Mouse (Mus musculus) neural tube, embryonic 11.5 days (tissue): ENCODE measurements at regions not wholly inside any gene's neighbourhood (a gene's known extent, or its start where the extent isn't known, plus 50 kb on each side); places are given as distances from the start of the nearest gene placed in this dataset.

Source experiments
- ATAC-seq: fragments of 200-750 bp; cut with Nextera tagmentation; 2 replicates; pipeline ENCODE4 v1.8.0; 2017; ENCODE audit warnings: moderate number of reproducible peaks, mild to moderate bottlenecking, moderate TSS enrichment, moderate library complexity; ENCODE audit not compliant: insufficient read depth, low FRiP score, low TSS enrichment
- DNase-seq: peaks from one replicate; pipeline ENCODE4 v3.0.0-alpha.2; 2015; ENCODE audit warnings: low spot score
- H3K27ac ChIP-seq: fragments of 300-500 bp; sonication (generic); 2 replicates; pipeline ENCODE4 v1.5.1; 2014; ENCODE audit warnings: low read depth, mild to moderate bottlenecking, low read length
- H3K27me3 ChIP-seq: fragments of 300-500 bp; sonication (generic); 2 replicates; pipeline ENCODE4 v1.6.1; 2014; ENCODE audit warnings: mild to moderate bottlenecking, low read length, mixed read lengths; ENCODE audit not compliant: control insufficient read depth, insufficient read depth
- H3K36me3 ChIP-seq: fragments of 300-500 bp; sonication (generic); 2 replicates; pipeline ENCODE4 v1.6.1; 2014; ENCODE audit warnings: mild to moderate bottlenecking, low read length, moderate library complexity, mixed read lengths; ENCODE audit not compliant: control insufficient read depth, insufficient read depth
- H3K4me1 ChIP-seq: fragments of 300-500 bp; sonication (generic); 2 replicates; pipeline ENCODE4 v1.6.1; 2014; ENCODE audit warnings: low read length, mixed read lengths; ENCODE audit not compliant: control insufficient read depth, insufficient read depth
- H3K4me2 ChIP-seq: fragments of 300-500 bp; sonication (generic); 2 replicates; pipeline ENCODE4 v1.6.1; 2014; ENCODE audit warnings: low read depth, mild to moderate bottlenecking, moderate library complexity
- H3K4me3 ChIP-seq: fragments of 300-500 bp; sonication (generic); 2 replicates; pipeline ENCODE4 v1.5.1; 2014; ENCODE audit warnings: low read depth, low read length
- H3K9ac ChIP-seq: fragments of 300-500 bp; sonication (generic); 2 replicates; pipeline ENCODE4 v1.6.1; 2014; ENCODE audit warnings: mild to moderate bottlenecking, low read length
- H3K9me3 ChIP-seq: fragments of 300-500 bp; sonication (generic); 2 replicates; pipeline ENCODE4 v1.6.1; 2016; ENCODE audit warnings: low read length; ENCODE audit not compliant: control insufficient read depth
- WGBS: fragments of 180-500 bp; shearing (Covaris S2); extraction: QIAGEN DNeasy Blood & Tissue Kit; methylation state at CpG from one replicate; pipeline ENCODE4 v1.1.7; 2014; 5-methylcytosine and 5-hydroxymethylcytosine counted together

- Histone ChIP-seq H3K9ac (no peak overlapping the region), H3K4me3 (no peak overlapping the region), H3K27ac (no peak overlapping the region), H3K4me2 (no peak overlapping the region), H3K9me3 (no peaks in the 10 kb centered on the region), H3K27me3 (no peaks in the 10 kb centered on the region), H3K4me1 (no peaks in the 10 kb centered on the region), H3K36me3 (no peaks in the 10 kb centered on the region)
- WGBS = 80% methylated on average over 4 of the region's 4 CpGs
- DNase-seq = no peak
- ATAC-seq = no peak
These were observed 114.0 kb upstream of the Ube2e3 start for GRCm38 (mm10) chr2:78753918-78754317.

- H3K27ac ChIP-seq = no peak overlapping the region
- ATAC-seq = no peak
- WGBS = 86% methylated on average over 6 of the region's 6 CpGs
- no peak overlapping the region for H3K4me2 ChIP-seq
- H3K9ac ChIP-seq = no peak overlapping the region
- no peak for DNase-seq
- H3K4me3 ChIP-seq = no peak overlapping the region
- H3K4me1 ChIP-seq = no peaks in the 10 kb centered on the region
- no peaks in the 10 kb centered on the region for H3K27me3 ChIP-seq
- H3K9me3 ChIP-seq = no peaks in the 10 kb centered on the region
- no peaks in the 10 kb centered on the region for H3K36me3 ChIP-seq
These were observed 137.8 kb upstream of the Ube2e3 start for GRCm38 (mm10) chr2:78730161-78730560.

- no peak overlapping the region for H3K4me3 ChIP-seq
- 92% methylated on average over 7 of the region's 7 CpGs for WGBS
- no peaks in the 10 kb centered on the region for H3K9me3 ChIP-seq
- no peak overlapping the region for H3K9ac ChIP-seq
- ATAC-seq = no peak
- no peak for DNase-seq
- no peaks in the 10 kb centered on the region for H3K36me3 ChIP-seq
- H3K4me1 ChIP-seq = no peaks in the 10 kb centered on the region
- no peak overlapping the region for H3K27ac ChIP-seq
- no peak overlapping the region for H3K4me2 ChIP-seq
- H3K27me3 ChIP-seq = no peaks in the 10 kb centered on the region
These were observed 141.9 kb upstream of the Ube2e3 start for GRCm38 (mm10) chr2:78726060-78726459.

- no peak overlapping the region for H3K4me3 ChIP-seq
- no peak for DNase-seq
- H3K4me1 ChIP-seq = no peaks in the 10 kb centered on the region
- 69% methylated on average over 2 of the region's 2 CpGs for WGBS
- H3K36me3 ChIP-seq = no peaks in the 10 kb centered on the region
- H3K9ac ChIP-seq = no peak overlapping the region
- H3K4me2 ChIP-seq = no peak overlapping the region
- H3K9me3 ChIP-seq = no peaks in the 10 kb centered on the region
- no peak for ATAC-seq
- H3K27ac ChIP-seq = no peak overlapping the region
- H3K27me3 ChIP-seq = no peaks in the 10 kb centered on the region
These were observed 143.5 kb upstream of the Ube2e3 start for GRCm38 (mm10) chr2:78724416-78724815.

GRCm38 (mm10) chr2:78723423-78723822, 144.5 kb upstream of the Ube2e3 start:
- 92% methylated on average over 3 of the region's 3 CpGs for WGBS
- no peak overlapping the region for H3K4me3 ChIP-seq

GRCm38 (mm10) chr2:78722739-78723138, 145.2 kb upstream of the Ube2e3 start:
- H3K9ac ChIP-seq = no peak overlapping the region
- H3K4me3 ChIP-seq = no peak overlapping the region
- no peak for DNase-seq
- no peaks in the 10 kb centered on the region for H3K4me1 ChIP-seq
- ATAC-seq = no peak
- H3K4me2 ChIP-seq = no peak overlapping the region
- H3K27me3 ChIP-seq = no peaks in the 10 kb centered on the region
- no peaks in the 10 kb centered on the region for H3K9me3 ChIP-seq
- no peaks in the 10 kb centered on the region for H3K36me3 ChIP-seq
- 90% methylated on average over 6 of the region's 6 CpGs for WGBS
- no peak overlapping the region for H3K27ac ChIP-seq

More at GRCm38 (mm10) chr2:78723423-78723822, 144.5 kb upstream of the Ube2e3 start:
- no peaks in the 10 kb centered on the region for H3K36me3 ChIP-seq
- H3K27ac ChIP-seq = no peak overlapping the region
- H3K4me2 ChIP-seq = no peak overlapping the region
- H3K4me1 ChIP-seq = no peaks in the 10 kb centered on the region
- H3K9ac ChIP-seq = no peak overlapping the region
- DNase-seq (no peak), ATAC-seq (no peak)
- no peaks in the 10 kb centered on the region for H3K27me3 ChIP-seq
- H3K9me3 ChIP-seq = no peaks in the 10 kb centered on the region

GRCm38 (mm10) chr2:78718550-78718949, 149.4 kb upstream of the Ube2e3 start:
- Histone ChIP-seq H3K36me3 (no peaks in the 10 kb centered on the region), H3K4me1 (no peaks in the 10 kb centered on the region), H3K4me3 (no peak overlapping the region), H3K9ac (no peak overlapping the region), H3K27ac (no peak overlapping the region), H3K9me3 (no peaks in the 10 kb centered on the region), H3K4me2 (no peak overlapping the region), H3K27me3 (no peaks in the 10 kb centered on the region)
- no peak for DNase-seq
- WGBS = 26% methylated on average over 1 of the region's 1 CpGs
- peak; percentile 71 for ATAC-seq

- 77% methylated on average over 7 of the region's 7 CpGs for WGBS
- no peaks in the 10 kb centered on the region for H3K9me3 ChIP-seq
- ATAC-seq = no peak
These were observed 151.6 kb upstream of the Ube2e3 start for GRCm38 (mm10) chr2:78716157-78716798.

GRCm38 (mm10) chr2:78694851-78695250, 173.1 kb upstream of the Ube2e3 start:
- H3K36me3 ChIP-seq = no peaks in the 10 kb centered on the region
- H3K27me3 ChIP-seq = no peaks in the 10 kb centered on the region
- no peak for DNase-seq
- H3K4me1 ChIP-seq = no peaks in the 10 kb centered on the region
- no peak overlapping the region for H3K27ac ChIP-seq
- H3K4me3 ChIP-seq = no peak overlapping the region
- no peak overlapping the region for H3K9ac ChIP-seq
- no peak overlapping the region for H3K4me2 ChIP-seq
- peak; percentile 69; the same call in 1 of the 2 replicates for ATAC-seq
- no peaks in the 10 kb centered on the region for H3K9me3 ChIP-seq
- 52% methylated on average over 6 of the region's 6 CpGs for WGBS

More at GRCm38 (mm10) chr2:78716157-78716798, 151.6 kb upstream of the Ube2e3 start:
- no peak overlapping the region for H3K4me3 ChIP-seq
- no peaks in the 10 kb centered on the region for H3K4me1 ChIP-seq
- no peak overlapping the region for H3K27ac ChIP-seq
- no peaks in the 10 kb centered on the region for H3K36me3 ChIP-seq
- H3K4me2 ChIP-seq = no peak overlapping the region
- no peak for DNase-seq
- H3K27me3 ChIP-seq = no peaks in the 10 kb centered on the region
- H3K9ac ChIP-seq = no peak overlapping the region
